Mouse (Mus musculus): ENCODE results near the gene Zfp865.
"Not testable (repeated sequence)": the region's sequence is repeated elsewhere in the genome, so short reads cannot be mapped to it uniquely, and the experiment has no call there.

Gene Zfp865

GRCm38 (mm10) chr7:5020000-5020681 lies at the start of gene Zfp865, which contains the start of gene Ccdc106:
Zfp865 (plus strand) TSS chr7:5020376.
Ccdc106 (plus strand) TSS chr7:5020553.
- peak; percentile 99 for DNase-seq (ENCODE audit: extremely low spot score, low spot score)

GRCm38 (mm10) chr7:4971068-4971467 lies 49.1 kb upstream of the Zfp865 start, which contains the start of gene Sbk3:
Sbk3 (minus strand) TSS chr7:4971168.
- no peak for DNase-seq (ENCODE audit: extremely low spot score, low spot score)

- no peak for DNase-seq (ENCODE audit: extremely low spot score, low spot score)
Observed at GRCm38 (mm10) chr7:4971710-4972109, 48.5 kb upstream of the Zfp865 start.

GRCm38 (mm10) chr7:4972321-4973047 lies 47.7 kb upstream of the Zfp865 start:
- DNase-seq (ENCODE audit: extremely low spot score, low spot score), result no peak

GRCm38 (mm10) chr7:4975455-4975854 lies 44.7 kb upstream of the Zfp865 start:
- no peak for DNase-seq (ENCODE audit: extremely low spot score, low spot score)

GRCm38 (mm10) chr7:4976832-4977231 lies 43.3 kb upstream of the Zfp865 start:
- DNase-seq (ENCODE audit: extremely low spot score, low spot score), result no peak

GRCm38 (mm10) chr7:4988250-4988649 lies 31.9 kb upstream of the Zfp865 start:
- no peak for DNase-seq (ENCODE audit: extremely low spot score, low spot score)

GRCm38 (mm10) chr7:4993347-4993998 lies 26.7 kb upstream of the Zfp865 start:
- DNase-seq (ENCODE audit: extremely low spot score, low spot score), result no peak

- DNase-seq (ENCODE audit: extremely low spot score, low spot score), result no peak
Observed at GRCm38 (mm10) chr7:4993999-4994788, 26.0 kb upstream of the Zfp865 start.

GRCm38 (mm10) chr7:4995268-4996002 lies 24.7 kb upstream of the Zfp865 start:
- no peak for DNase-seq (ENCODE audit: extremely low spot score, low spot score)

GRCm38 (mm10) chr7:4996003-4996895 lies 23.9 kb upstream of the Zfp865 start, which contains the start of gene Zfp579:
Zfp579 (minus strand) TSS chr7:4996158.
- DNase-seq (ENCODE audit: extremely low spot score, low spot score), result peak; percentile 96

- DNase-seq (ENCODE audit: extremely low spot score, low spot score), result no peak
Observed at GRCm38 (mm10) chr7:4996934-4997333, 23.2 kb upstream of the Zfp865 start.

- no peak for DNase-seq (ENCODE audit: extremely low spot score, low spot score)
Observed at GRCm38 (mm10) chr7:4999876-5000275, 20.3 kb upstream of the Zfp865 start.

- not testable (repeated sequence) for DNase-seq (ENCODE audit: extremely low spot score, low spot score)
Observed at GRCm38 (mm10) chr7:5002876-5003275, 17.3 kb upstream of the Zfp865 start.

GRCm38 (mm10) chr7:5008229-5008628 lies 11.9 kb upstream of the Zfp865 start:
- DNase-seq (ENCODE audit: extremely low spot score, low spot score), result no peak

- DNase-seq (ENCODE audit: extremely low spot score, low spot score), result no peak
Observed at GRCm38 (mm10) chr7:5012681-5013513, 7.3 kb upstream of the Zfp865 start.

- peak; percentile 95 for DNase-seq (ENCODE audit: extremely low spot score, low spot score)
Observed at GRCm38 (mm10) chr7:5014251-5015117, 5.7 kb upstream of the Zfp865 start, which contains the start of the genes Zfp524 and Fiz1. Zfp524 (plus strand) TSS chr7:5014415. Fiz1 (minus strand) TSS chr7:5014697.

Data from neural tube, embryonic 10.5 days (tissue).